Mouse (Mus musculus) urinary bladder, postnatal 25 days (tissue): Measurements from ENCODE around the gene Sez6l2.

Experiments used
- DNase-seq: peaks from one replicate; pipeline ENCODE4 v3.0.0; 2022; ENCODE audit warnings: low spot score

Gene Sez6l2

DNA sequence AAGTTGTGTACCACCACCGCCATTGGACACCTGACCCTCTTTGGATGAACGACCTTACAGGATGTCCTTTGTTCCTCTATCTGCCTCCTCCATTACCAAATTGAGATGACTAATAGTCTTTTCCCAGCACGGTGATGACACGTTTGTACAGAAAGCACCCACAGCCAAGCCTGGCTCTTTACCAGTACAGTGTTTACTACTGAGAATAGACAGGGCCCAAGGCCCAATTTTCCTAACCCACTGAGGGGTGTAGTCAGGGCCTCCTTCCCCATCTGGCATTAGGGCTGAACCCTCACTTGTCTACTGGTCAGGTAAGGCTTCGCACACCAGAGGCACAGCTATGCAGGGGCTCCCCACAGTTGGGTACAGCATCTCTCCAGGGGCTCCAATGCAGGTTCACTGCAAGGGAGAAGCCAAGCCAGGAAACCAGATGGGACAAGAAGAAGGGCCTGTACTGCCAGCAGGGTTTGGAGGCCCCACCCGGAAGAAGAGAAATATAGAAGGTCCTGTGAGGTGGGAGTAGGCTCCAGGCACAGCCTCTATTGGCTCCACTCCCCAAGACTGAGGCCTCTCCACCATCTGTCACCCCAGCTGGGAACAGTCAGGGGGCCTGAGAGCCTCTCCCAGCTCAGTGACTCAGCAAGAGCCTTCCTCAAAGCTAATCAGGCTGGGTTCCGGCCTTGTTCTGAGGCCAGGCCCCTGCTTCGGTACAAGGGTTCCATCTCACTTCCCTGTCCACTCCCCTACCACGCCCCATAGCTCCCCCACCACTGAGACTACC lies 58.1 kb downstream of the Sez6l2 start:
- peak; percentile 48 for DNase-seq

DNA sequence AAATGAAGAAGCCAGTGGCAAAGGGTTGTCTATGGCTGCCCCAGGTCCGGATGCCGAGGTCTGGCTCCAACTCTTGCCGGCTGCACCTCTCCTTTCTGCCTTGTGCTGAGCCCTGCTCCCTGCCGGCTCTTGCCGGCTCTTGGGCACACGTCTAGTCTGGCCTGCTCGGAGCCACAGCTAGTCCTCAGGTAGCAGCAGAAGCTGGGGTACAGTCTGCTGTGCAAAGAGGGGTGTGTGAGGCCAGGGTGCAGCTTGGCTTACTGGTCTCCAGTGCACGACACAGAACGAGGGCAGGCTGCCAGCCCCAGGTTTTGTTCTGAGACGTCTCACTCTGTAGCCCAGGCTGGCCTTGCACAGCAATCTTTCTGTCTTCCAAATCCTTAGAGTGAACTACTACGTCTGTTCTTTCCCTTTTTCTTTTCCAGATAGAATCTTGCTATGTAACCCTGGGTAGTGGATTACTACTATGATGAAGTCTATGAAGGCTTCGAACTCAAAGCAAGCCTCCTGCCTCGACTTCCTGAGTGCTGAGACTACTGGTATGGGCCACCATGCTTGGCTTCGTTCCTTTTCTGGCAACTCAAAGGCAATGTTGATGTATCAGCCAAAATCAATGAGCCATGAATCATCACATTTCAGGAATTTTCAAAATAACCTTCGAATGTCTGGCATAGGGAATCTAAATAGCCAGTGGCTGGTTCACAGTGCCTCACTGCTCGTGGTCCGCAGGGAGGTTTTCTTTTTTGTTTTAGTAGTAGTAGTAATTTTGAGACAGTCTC lies 59.1 kb downstream of the Sez6l2 start:
- no peak for DNase-seq

DNA sequence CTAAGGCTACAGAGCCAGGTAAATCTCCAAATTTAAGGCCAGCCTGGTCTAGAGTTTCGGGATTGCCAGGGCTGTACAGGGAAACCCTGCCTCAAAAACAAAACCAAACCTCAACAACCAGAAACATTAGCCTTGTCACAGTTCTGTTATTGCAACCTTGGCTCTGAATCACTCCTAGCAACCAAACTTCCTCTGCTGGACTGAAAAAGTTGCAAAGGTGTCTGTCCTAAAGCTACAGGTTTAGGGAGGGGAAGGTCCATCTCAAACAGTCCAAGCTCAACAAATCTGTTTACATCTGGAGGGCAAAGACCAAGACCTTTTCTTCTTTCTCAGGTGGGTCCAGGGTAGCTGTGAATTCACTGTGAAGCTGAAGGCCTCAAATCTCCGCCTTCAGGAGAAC lies 60.7 kb downstream of the Sez6l2 start:
- no peak for DNase-seq

DNA sequence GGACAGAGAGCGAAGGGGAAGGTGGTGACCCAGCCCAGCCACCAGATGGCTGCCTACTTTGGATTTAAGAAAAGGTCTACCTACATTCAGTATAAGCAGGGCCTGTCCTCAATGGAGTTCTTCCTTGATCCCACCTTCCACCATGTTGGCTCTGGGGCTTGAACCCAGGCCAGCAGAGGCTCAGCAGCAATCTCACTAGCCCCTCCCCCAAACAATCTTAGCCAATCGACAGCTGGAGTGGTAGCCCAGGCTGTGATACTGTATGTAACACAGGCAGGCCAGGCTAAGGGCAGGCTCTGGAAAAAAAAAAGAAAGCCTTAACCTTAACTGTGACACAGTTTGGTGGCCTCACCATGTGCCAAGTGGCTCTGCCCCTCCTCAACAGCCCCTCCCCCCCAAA lies 61.4 kb downstream of the Sez6l2 start:
- no peak for DNase-seq

DNA sequence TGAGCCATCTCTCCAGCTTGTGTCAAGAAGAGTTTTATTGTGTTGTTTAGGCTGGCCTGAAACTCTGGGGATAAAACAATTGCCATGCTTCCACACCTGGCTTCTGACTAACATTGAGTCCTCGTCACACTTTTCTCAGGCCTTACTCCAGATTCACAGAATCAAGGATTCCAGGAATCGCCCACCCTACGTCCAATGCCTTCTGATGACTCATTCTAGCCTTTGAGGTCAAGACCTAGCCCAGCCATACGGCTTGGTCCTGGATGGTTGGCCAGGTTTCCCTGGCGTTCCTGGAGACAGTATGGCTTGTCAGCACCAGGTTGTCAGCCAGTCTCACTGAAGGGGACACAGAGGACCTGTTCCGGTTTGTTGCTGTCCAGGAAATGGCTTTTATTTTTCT lies 62.0 kb downstream of the Sez6l2 start:
- no peak for DNase-seq

DNA sequence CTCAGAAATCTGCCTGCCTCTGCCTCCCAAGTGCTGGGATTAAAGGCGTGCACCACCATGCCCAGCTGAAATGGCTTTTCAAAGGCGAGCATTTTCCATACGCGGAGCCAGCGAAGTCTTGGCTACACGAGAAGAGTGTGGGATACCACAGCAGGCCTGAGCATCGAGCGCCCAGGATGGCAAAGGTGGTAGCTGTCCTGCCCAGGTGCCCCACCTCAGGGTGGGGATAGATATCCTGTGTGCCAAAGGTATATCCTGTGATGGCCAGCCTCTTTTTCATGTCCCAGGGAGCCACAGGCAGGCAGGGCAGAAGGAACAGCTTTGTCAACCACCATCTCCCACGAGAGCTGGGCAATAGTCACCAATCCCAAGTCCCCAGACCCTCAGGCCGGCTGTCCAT lies 62.5 kb downstream of the Sez6l2 start:
- no peak for DNase-seq

DNA sequence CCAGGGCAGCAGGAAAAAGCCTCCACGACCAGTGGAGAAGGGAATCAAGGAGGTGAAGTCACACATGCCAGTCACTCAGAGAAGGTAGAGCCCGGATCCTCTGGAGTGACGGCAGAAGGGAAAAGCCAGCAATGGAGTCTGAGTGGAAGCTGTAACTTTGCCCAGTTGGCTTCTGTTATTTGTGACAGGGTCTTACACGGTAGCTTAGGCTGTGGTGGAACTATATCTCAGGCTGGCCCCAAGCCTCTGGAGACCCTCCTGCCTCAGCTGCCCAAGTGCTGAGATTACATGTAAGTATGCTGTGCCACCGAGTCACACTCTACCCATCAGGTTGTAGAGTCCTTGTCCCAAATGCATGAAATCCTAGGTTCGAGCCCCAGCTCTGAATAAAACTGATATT lies 63.0 kb downstream of the Sez6l2 start:
- DNase-seq, result no peak

DNA sequence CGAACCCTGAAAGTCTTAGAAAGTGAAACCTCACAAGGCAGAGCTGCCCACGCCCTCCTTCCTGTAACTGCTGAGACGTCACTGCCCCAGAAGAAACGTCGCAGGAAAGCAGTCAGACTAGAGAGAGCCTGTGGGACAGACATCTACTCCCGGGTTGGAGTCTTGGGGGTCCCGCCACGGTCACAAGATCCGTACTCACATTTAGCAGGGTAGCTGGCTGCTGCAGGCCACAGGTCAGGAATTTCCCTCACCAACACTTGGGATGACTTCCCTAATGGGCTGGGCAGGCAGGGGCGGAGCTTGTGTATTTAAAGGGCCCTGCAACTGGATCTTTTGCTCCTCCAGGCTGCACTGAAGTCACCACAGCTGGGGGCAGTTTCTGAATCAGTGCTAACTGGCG lies 64.0 kb downstream of the Sez6l2 start, which contains the start of gene Mvp:
Mvp (minus strand) TSS at position 302 of the 400 bp plus-strand sequence.
- DNase-seq, result peak; percentile 69

DNA sequence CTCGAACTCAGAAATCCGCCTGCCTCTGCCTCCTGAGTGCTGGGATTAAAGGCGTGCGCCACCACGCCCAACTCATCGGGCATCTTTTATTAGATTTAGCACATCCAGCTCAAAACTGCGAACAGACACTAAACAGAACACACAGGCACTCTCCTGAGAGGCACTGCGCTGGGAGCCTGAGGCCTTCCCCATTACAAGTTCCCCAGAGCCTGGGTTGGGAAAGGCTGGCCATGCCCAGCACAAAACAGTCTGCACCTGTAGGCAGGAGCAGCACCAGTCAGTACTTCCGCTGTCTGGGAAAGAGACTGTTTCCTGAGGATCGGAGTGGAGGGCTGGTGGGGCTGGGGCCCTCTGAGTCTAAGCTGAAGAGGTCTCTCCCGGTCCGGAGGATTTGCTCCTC lies 64.6 kb downstream of the Sez6l2 start:
- DNase-seq, result no peak

DNA sequence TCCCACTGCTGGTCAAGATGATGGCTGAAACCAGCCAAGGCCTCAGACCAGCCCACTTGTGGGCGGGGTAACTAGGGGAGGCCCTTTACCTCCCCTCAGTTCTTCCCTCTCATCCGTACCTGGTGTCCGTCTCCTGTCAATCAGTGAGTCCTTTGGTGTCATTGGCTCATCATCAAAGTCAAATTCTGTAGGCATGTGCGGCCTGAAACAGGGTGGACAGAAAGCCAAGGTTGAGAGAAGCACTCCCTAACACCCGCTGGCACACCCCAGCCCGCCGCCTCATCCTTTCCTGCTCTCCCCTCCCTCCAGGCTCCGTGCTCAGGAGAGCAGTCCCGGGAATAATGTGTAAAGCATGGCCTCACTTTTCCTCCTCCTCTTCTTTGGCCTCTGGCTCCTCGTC lies 65.7 kb downstream of the Sez6l2 start:
- DNase-seq, result no peak

DNA sequence TGATC lies 65.9 kb downstream of the Sez6l2 start, which contains the start of gene Pagr1b:
Pagr1b (minus strand) TSS at position 4 of the 5 bp plus-strand sequence.
- DNase-seq, result no peak

DNA sequence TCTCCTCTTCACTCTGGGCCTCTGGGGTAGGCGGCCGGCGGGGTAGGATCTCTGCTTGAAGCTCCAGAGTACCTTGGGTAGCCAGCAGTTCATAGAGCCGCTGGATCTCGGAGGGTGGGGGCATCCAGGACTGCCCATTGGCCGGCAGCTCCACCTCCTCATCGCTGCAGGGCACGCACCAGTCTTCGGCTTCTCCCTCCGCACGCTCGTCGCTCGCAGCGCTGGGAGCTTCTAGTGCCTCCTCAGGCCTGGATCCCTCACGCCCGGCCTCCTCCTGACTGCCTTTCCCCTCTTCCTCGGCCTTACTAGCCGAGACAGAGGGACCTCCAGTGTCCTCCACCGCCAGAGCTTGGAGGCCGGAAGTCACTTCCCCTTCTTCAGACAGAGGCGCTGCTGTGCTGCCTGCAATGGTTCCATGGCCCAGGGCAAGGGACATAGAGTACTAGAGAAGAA lies 66.1 kb downstream of the Sez6l2 start:
- DNase-seq, result peak; percentile 47

DNA sequence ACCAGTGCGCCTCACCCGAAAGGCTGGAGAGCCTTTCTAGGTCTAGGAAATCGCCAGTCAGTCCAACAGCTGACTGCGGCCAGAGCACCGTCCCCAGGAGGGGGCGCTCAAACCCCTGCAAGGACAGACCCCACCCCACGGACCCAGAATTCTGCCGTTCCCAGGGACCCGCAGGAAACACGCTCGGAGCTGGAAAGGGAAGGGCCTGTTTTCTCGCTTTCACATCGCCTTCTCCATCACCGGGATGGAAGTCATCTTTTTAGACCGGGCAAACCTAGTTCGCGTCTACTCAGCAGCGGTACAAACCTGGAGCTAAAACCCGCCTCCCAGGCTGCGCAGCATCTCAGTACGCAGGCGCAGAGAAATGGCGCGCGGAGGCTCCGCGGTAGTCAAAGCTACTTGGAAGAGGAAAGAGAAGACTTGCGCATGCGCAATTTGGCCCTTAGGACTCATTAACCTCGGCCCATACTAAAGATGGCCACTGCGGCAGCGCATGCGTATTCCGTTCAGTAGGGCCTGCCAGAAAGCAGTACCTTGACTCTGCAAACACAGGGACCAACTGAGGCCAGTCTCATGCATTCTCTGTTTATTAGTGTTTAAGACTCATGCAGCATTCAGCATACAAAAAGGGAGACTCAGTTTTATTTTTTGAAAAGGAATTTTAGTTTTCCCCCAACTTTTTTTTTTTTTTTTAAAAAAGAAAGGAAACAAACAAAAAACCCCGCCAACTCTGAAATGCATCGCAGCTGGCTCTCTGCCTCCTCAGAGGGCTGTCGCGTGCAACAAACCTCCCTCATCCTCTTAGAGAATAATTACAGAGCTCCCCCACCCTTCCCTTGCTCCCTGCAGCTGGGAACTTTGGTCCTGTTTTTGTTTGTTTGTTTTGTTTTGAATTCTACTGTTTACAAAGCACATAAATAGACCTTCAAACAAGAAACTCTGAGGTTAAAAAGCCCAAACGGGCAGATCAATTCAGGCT lies 66.9 kb downstream of the Sez6l2 start, which contains the start of gene Pagr1a:
Pagr1a (minus strand) TSS at position 382 of the 979 bp plus-strand sequence.
- peak; percentile 93 for DNase-seq

DNA sequence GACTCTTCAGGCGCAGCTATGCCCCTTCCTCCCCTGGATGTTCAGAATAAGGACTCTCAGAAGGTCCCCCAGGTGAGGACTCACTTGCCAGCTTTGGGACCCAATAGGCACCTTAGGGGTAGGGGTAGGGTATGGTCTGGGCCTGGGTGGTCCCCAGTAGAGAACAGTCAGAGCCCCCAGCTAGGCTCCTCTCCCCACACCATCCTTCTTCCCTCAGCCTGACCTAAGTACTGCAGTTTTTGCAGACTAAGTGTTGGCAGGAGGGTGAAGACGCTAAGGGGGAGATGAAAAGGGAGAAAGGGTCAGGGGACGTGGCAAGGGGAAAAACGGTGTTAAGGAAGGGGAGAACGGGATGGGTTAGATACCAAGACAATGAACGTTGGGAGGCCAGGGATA lies 67.6 kb downstream of the Sez6l2 start:
- DNase-seq, result no peak

DNA sequence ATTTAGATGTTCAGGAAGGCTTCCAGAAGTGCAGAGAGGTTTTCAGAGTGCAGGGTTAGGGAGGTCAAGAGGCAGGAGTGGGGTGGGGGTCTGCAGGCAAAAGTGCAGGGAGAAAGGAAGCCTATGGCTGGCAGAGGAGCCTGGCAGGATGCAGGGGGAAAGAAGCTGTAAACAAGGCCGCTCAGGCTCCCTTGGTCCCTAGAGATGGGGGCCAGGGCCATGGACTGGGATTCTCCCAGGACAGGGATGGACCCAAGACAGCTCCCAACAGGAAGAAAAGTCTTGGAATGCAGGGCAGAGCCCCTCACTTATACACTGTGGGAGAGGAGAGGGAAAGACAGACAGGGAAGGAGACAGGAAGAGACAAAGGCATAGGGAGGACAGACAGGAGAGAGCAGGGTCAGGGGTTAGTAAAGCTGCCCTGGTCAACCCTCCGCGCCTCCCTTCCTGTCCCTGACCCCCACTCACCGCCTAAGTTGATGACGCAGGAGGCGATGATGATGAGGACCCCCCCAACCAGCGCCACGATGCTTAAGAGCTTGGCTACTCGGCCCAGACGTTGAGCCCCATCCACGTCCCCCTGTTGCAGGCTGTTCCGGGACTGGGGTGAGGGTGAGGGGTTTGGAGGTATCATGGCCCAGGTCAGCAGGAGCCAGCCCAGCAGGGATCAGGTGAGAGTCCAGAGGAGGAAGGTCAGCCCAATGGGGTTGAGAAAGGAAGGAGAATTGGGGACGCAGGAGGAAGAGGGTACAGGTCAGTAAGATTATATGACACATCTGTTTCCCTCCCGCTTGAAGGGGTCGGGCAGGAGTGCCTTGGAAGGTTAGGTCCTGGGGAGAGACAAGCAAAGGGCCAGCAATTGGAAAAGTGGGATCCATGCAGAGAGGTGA lies 68.3 kb downstream of the Sez6l2 start:
- DNase-seq, result no peak

DNA sequence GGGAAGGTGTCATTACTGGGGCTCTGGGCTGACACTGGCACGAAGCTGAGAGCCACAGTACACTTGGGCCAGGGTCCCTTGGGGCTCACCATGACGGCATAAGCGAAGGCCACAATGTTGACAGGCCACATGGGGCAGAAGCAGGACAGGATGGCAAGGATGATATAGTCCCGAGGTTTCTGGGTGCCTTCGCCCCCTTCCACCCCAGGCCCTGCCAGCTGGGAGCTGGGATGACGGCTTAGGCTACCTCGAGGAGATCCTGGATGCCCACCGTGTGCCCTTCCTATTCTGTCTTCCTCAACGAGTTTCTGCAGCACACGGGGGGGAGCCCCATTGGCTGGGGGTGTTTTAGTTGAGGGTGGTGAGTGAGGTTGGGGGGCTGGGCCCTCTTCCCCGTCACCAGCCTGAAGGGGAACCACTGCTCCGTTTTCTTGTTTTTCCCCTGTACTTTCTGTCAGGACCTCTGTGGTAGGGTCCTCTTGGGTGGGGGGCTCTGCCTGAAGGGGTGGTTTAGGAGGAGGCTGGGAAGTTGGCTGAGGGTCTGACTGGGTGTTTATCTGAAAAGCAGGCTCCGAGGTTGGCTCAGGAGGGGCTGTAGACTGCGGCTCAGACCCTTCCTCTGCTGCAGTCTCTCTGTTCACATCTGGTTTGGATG lies 69.1 kb downstream of the Sez6l2 start:
- DNase-seq, result no peak

DNA sequence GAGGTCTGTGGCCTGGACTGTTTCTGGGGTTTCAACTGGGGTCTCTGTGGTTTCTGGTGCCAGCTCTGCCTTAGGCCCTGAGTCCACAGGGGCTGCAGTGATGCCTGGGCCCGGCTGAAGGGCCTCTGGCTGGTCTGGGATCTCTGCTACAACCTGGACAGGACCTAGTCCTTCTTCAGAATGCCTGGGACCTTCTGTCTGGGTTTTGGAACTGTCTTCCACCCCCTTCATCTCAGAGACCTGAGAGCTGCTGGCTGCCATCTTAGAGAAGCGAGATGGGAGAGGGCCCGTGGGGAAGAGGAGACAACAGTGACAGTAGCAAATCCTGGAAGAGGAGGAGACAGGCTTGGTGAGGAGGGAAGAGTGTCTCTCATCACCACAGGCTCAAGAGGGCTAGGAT lies 69.7 kb downstream of the Sez6l2 start:
- DNase-seq, result no peak
